Mouse (Mus musculus) layer of hippocampus, adult 18-20 months (tissue): ENCODE measurements around the gene Smim12. TPM values are rescaled to one million over a fixed set of nuclear protein-coding genes. Genes with fewer than 3 reads are reported as not detected.
A peak's percentile ranks its signal among the peaks of the same experiment; 100 is the strongest.

ENCODE experiments used
- DNase-seq, 2 experiments: peaks; one replicate each; pipeline ENCODE4 v3.0.0; 2022; ENCODE audit warnings: low spot score in 2 of 2
- total RNA-seq, 2 experiments: library from RNA; stranded (reverse); gene quantifications; 2 replicates each; pipeline ENCODE4 v1.2.3; 2021

The Smim12 gene
- total RNA-seq, 2 experiments from 2014 or later: 49.3 to 51.7 TPM

DNA sequence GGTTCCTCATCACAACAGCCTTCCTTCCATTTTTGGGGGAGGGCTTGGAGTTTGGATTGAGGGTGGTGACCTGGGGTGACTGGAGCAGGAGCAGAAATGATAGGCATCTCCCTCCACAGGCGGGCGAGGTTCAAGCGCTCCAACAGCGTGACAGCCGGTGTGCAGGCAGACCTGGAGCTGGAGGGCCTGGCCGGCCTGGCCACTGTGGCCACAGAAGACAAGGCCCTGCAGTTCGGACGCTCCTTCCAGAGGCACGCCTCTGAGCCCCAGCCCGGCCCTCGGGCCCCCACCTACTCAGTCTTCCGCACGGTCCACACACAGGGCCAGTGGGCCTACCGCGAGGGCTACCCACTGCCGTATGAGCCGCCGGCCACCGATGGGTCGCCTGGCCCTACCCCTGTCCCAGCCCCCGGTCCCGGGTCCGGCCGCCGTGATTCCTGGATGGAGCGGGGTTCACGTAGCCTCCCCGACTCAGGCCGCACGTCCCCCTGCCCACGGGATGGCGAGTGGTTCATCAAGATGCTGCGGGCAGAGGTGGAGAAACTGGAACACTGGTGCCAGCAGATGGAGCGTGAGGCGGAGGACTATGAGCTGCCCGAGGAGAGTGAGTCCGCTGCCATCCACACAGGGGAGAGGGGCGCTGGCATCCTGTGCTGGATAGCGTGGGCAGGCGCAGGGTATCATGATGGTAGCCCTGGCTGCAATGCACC is 10.0 kb upstream of the Smim12 start:
- DNase-seq: no peak

DNA sequence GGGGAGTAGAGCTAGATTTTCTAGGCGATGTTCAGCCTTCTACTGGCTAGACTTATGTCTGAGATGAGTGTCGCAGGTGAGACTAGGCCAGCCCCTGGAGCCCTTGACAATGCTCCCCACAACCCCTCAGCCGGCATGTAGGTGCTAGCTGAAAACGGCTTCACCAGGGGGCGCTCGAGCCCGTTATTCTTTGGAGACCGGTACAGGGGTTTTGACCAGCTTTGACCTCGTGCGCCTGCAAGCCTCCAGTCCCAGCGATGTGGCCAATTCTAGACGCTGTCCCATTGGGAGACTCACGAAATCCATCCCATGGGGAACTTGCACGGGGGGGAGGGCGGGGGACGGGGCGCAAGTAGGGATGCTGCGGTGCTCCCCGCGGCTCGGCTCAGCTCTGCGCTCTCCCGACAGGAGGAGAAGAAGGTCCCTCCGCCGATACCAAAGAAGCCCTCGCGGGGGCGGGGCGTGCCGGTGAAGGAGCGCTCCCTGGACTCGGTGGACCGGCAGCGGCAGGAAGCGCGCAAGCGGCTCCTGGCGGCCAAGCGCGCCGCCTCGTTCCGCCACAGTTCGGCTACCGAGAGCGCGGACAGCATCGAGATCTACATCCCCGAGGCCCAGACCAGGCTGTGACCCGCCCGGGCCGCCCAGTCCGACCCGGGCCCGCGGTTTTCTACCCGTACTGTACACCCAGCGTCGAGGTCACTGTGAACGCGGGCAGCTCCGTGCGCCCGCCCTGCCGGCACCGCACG is 7.7 kb upstream of the Smim12 start:
- DNase-seq: peak; percentile 56 to 83

DNA sequence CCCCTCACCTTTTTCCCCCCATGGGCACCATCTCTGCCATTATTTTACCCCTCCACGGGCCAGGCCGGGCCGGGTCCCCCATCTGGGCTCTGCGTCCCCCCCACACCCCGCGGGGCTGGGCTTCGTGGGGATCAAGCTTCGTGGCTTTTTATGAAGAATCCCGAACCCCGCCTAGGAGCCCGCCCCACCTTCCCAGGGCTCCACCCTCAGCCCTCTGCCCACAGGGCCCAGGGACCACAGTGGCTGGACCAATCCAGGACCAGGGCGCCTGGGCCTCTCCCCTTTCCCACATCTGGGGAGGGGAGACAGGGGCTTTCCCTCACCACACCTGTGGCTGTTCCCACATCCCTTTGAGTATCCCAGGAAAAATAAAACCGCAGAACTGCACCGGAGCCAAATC is 7.0 kb upstream of the Smim12 start:
- DNase-seq: no peak

DNA sequence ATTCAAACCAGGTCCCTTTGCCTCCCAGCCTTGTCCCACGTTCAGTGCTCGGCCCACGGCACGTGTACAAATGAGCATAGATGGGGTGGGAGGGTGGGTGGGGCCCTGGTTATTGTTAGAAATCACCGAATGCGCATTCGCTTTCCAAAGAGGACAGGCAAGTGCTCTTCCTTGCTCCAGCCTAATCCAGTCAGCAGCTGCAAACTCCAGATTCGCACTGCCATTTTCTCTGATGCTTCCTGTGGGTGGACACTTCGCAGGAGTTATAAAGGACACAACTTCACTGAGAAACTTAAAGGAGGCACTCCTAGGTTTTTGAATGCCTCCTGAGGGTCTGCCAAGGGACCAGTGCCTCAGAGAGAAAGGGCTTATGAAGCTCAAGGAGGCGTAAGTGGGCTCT is 6.3 kb upstream of the Smim12 start:
- no peak for DNase-seq

DNA sequence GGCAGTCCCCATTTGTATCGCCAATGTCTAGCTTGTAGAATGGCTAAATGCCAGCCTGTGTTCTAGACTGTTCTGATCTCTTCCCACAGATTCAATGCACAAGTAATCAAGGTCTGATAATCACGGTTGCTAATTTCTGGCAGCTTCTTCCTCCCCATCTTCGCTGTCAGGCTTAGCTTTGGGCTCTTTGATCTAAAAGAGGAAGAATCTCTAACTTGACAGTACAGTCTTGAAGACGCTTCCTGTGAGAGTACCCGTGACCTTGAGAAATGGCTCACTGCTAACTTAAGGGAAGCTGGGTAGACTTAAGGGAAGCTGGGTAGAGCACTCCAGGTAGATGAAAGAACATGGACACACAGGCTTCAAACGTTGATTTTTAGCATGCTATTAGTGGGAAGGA is 888 bp upstream of the Smim12 start:
- DNase-seq: no peak

DNA sequence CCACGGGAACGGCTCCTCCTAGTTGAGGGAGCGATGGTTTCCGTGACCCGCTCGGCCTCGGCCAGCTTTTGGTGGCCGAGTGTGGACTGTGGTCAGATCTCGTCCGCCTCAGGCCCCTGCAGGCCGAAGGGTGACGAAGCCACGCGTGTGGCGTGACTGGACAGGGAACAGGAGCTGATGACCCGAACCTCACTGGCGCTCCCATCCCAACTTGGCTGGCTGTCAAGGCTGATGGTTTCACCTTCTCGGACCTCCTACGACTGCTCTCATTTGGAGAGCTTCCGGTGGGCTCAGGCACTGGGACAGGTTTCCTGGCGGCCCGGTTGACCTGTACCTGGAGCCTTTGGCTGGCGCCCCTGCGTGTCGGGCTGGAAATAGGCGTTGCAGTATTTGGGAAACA is 369 bp downstream of the Smim12 start:
- no peak for DNase-seq

DNA sequence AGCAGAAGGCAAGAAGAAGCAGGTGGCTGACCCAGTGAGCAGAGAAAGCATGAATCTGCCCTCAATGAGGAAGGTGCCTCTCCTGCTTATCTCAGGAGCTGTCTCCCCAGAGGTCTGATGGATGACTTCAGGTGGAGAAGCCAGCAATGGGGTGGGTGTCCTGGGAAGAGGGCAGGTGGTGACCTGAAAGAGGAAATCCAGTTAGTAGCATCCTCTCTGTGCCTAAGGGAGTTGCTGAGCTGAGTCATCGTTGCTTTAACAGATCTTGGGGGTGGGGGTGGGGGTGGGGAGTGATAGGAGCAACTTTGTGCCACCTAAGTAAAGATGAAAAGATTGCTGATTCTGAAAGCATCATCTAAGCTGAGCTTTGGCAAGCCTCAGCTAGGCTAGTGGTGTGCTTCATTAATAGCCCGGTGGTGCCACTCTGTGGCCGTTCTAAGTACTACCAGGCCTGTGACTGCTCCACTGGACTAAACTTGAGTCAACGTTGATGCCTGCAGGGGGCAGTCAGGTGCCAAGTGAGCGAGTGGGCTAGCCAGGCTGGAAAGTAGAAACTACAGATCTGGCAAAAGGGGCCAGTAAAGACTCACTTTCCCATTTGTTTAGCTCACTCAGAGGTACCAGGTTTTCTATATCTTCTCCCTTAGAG is 6.2 kb downstream of the Smim12 start:
- peak; percentile 91 to 99 for DNase-seq

DNA sequence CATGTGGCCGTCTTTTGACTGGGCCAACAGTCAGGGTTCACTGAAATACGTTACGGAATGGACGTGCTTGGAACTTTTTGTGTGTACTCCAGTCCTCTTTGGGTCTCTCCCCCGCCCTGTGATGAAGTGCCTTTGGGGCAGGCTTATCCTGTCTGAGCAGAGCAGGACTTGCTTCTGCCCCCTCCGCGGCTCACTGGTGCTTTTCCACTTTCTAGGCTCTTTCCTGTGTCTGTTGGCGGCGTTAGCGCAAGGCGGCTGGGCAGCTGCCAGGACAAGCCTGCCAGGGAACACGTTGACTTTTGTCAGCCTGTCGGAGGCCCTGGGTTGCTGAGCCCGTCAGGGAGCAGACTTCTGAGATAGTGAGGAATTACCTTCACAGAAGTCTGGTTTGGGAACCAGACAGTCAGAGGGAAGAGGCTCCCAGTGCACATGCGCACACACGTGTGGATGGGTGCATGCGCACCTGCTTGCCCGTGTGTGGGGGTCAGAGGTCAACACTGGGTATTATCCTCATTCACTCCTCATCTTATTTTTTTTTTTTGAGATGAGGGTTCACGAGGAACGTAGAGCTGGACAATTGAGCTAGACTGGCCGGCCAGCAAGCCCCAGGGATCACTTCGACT is 8.5 kb downstream of the Smim12 start:
- peak in 1 of 2 experiments; percentile 66 for DNase-seq

DNA sequence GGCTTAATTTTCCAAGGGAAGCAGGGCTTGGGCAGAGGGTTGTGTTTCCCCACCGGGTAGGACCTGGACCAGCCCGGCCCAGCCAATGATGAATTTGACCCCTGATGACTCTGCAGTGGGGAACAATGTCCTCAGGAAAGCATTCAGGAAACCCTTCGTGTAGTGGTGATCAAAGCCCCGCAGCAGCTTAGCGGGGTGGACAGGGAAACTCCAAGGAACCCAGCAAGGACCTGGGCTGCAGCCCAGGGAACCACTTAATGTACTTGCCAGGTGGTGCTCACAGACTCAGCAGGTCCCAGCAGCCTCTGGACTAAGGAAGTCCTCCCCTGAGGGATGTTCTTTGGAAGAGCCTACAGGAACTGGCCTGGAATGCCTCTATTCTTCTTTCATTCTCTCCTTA is 13.2 kb downstream of the Smim12 start:
- no peak for DNase-seq

DNA sequence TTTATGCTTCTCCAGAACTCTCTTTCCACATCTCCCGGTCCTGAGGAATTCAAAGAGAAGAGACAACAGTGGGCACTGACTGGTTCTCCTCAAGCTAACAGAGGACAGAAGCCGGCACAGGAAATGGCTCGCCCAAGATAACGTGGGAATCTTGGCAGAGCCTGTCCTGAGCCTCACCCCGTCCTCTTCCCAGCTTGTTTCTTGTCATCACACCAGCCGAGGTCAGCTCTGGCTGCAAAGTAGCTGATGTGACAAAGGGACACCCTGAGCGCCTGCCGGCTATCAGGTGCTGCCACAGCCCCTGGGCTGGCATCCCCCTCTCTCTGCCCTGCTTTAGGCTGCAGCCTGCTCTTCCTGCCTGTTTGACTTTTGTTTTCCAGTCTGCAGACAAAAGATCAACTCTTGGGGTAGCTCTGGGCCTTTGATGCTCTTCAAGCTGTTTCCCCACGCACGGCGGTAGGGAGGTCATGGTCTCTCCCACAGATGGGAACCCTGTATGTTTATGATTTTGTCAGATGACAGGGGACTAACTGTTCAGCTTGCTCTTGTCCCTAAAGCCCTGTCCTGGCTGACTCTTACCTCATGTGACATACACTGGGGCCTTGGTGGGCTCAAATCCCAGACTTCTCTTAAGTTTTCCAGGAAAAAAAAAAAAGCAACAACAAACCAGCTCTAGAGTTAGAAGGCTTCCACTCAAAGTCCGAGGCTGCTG is 14.8 kb downstream of the Smim12 start:
- no peak for DNase-seq

DNA sequence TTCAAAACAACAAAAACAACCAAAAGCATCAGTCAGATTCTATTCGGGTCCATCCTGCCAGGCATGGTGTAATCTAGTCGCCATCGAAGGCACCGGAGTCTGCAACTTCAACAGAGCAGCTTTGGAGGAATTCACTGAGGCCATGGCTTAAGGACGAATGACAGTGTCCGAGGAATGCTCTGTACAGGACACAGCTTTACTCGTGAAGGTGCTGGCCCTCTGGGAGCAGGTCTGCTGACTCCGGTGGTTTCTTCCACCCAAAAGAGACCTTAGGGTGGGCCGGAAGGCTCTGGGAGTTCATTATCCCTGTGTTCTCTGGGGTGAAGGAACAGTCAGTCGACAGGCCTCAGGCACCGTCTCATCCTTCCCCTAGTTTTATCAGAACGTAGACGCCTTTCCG is 18.0 kb downstream of the Smim12 start:
- DNase-seq: no peak

DNA sequence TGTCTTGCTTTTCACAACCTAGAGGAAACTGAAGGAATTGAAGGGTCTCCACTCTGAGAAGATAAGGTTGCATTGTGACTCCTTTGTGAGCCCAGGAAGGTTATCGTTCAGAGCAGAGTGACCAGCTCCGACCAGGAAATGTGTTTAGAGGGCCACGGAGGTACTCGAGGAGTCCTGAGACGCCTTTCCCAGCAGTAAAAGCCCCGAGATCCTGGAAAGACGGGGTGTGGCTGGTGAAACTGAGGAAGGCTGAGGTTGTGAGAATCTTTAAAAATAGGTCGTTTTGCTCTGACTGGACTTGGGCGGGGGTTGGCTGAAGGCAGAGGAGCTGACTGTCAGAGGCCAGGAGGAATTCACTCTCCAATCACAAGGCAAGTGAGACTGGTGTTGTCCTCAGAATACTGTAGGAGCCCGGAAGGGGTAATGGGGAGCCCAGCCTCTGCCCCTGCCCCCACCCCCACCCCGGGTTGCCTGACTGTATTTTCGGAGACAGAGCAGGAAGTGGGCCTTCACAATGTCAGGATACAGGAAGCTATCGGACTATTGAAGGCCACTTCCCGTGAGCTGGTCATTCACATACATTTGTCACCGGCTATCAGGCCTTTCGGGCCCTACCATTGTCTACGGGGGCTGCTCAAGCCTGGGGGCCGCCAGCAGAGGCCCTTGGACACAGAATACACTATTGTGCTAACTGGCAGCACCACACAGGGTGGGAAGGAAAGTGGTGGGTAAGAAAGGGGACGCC is 20.0 kb downstream of the Smim12 start:
- no peak for DNase-seq

DNA sequence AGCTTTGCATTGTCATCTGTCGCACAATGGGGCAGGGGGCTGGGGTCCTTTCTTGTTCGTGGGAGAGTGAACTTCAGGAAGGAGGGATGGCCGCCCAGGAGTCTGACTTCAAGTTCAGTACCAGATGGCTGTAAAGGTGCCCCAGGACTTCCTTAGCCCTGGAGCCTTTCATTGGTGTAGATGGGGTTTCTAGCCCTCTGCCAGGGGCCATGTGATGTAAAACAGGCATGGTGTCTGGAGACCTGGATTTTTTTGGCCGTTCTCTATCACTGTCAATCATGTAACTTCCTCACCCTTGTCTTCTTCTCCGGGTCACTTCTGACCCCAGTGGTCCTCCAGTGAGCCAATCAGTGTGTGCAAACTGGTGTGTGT is 20.6 kb downstream of the Smim12 start:
- DNase-seq: no peak

DNA sequence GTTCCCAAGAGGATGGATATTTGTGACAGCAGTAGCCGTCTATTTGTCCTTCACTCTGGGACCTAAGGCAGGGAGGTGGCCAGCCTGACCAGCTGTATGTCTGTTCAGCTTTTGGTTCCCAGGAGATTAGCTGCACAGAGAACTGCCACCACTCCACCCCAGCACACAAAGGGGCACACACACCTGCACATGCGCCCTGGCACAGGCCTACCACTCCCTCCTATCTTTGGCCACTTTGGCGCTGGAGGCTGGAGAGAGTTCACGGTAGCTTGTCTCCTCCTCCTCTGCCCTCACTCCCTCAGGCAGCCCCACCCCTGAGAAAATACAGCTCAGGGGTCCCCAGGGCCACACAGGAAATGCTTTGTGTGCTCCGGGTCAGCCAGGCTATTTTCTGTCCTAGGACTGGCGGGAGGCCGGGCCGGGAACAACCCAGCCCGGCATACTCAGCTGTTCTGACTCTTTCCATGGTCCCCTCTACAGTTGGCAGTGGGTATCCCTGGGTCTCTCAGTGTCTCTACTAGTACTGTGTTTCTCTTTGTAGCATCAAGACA is 34.9 kb downstream of the Smim12 start:
- DNase-seq: no peak

DNA sequence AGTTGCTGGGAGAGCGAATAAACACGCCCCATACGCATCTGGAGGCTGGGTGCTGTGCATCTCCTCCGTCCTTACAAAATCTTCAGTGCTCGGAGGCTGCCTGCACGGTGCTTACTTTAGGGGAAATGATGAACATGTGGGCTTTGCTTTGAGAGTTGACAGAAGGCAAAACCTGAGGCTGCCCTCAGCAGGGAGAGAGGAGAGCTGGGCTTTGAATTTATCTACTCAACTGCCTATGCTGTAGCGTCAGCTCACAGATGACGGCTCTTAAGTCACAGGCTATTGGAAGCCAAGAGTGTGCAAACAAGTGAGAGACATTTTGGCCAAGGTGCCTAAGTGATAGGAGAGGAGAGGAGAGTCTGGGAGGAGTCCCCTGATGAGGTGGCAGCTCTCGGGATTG is 35.7 kb downstream of the Smim12 start:
- no peak for DNase-seq

DNA sequence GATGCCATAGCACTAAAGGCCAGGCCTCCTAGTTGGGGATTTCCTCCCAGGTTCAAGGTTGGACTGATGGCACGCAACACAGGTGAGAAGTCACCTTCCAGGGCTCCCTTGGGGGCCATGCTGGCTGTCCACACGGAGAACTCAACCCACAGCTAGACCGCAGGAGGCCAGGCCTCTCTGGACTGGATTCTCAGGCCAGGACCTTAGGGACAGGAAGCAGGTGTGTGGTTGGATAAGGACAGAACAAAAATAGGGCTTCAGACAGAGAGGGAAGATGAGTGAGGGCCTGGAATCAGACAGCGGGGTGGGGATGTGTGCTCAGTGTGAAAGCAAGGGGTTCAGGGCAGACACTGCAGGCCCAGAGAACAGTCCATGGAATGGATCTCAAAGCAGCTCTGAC is 43.3 kb downstream of the Smim12 start:
- no peak for DNase-seq

DNA sequence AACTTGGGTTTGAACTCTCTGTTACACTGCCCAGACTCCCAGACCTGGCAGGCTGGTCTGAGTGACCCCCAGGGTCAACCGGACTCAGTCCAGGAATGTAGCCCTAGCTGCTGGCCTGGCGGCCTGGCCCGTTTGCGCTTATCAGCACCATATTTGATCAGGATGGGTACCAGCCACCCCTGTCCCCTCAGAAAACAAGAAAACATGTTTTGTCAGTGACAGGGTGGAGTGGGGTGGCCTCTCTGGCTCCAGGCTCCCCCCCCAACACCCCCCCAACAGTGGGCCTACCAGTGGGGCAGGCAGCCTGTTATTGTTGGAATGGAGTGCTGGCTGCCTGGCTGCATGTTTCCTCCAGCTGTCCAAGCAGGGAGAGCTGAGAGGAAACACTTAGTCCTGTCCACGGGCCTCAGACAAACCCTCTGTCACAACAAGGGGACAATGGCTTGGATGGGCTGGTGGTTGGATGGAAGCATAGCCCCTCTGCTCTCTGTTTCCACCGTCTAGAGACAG is 45.5 kb downstream of the Smim12 start:
- no peak for DNase-seq

DNA sequence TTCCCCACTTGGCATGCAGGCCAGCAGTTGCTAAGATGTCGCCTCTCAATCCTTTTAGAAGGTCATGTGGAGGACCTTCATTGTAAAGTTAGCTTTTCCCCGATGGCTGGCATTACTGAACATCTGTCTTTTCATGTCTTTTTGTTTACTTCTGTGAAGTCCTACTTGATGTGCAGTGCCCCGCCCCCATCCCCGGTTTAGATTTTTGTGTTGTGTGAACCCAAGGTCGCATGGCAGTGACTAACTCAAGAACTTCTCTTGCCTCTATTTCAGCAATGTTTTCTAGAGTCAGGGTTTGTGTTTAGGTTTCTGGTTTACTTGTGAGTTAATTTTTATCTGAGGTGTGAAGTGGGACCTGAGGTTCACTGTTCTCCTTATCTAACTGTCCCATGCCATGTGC is 49.0 kb downstream of the Smim12 start:
- no peak for DNase-seq
